Mouse (Mus musculus) erythroblast, embryonic 14.5 days (primary cell): ENCODE results near the gene Baiap2l1.

Experiments used
- GATA1 ChIP-seq: IDR thresholded peaks from 2 replicates; pipeline ENCODE4 v1.6.1; 2012; ENCODE audit warnings: low read length, inconsistent platforms, mixed read lengths
- TAL1 ChIP-seq: IDR thresholded peaks from 3 replicates; pipeline ENCODE4 v1.6.1; 2012; ENCODE audit warnings: low read length, inconsistent platforms, mixed read lengths

GRCm38 (mm10) chr5:144246669-144247068 lies 111.2 kb downstream of the Baiap2l1 start:
- TF ChIP-seq TAL1 (no peak), GATA1 (no peak)
